Mouse (Mus musculus): ENCODE data around the gene Cabp4. TPM values are rescaled to one million over a fixed set of nuclear protein-coding genes. Genes with fewer than 3 reads are reported as not detected.

The Cabp4 gene
- polyA plus RNA-seq, 1 experiment from 2014 or later: 0.31 TPM

- ATAC-seq (ENCODE audit: low read depth): peak; percentile 94
- Histone ChIP-seq H3K9ac (replicated peaks; ENCODE audit: low read depth, low read length) (peak overlapping the region; percentile 76), H3K36me3 (ENCODE audit: control insufficient read depth, insufficient read depth, low read length) (no peaks in the 10 kb centered on the region), H3K27ac (ENCODE audit: low read depth, low read length) (peak overlapping the region; percentile 93), H3K27me3 (ENCODE audit: control insufficient read depth, insufficient read depth, low read length) (no peaks in the 10 kb centered on the region), H3K4me2 (ENCODE audit: low read depth, low read length) (peak overlapping the region; percentile 82), H3K4me1 (ENCODE audit: control insufficient read depth, insufficient read depth, low read length) (peaks cover 6% of the 10 kb centered on the region; the same call in 1 of the 2 replicates), H3K9me3 (ENCODE audit: control insufficient read depth, low read length) (no peaks in the 10 kb centered on the region), H3K4me3 (ENCODE audit: low read depth, low read length) (peak overlapping the region; percentile 39)
- WGBS: under 1% methylated on average over 43 of the region's 43 CpGs
Measured at GRCm38 (mm10) chr19:4169378-4169784, 25.5 kb upstream of the Cabp4 start.

GRCm38 (mm10) chr19:4166678-4167476, 23.0 kb upstream of the Cabp4 start:
- H3K36me3 ChIP-seq (ENCODE audit: control insufficient read depth, insufficient read depth, low read length): no peaks in the 10 kb centered on the region
- H3K27me3 ChIP-seq (ENCODE audit: control insufficient read depth, insufficient read depth, low read length): no peaks in the 10 kb centered on the region
- peaks cover 16% of the 10 kb centered on the region for H3K4me1 ChIP-seq (ENCODE audit: control insufficient read depth, insufficient read depth, low read length)
- H3K4me3 ChIP-seq (ENCODE audit: low read depth, low read length): no peak overlapping the region
- H3K9me3 ChIP-seq (ENCODE audit: control insufficient read depth, low read length): no peaks in the 10 kb centered on the region
- no peak for ATAC-seq (ENCODE audit: low read depth)
- WGBS: 80% methylated on average over 9 of the region's 9 CpGs
- H3K27ac ChIP-seq (ENCODE audit: low read depth, low read length): no peak overlapping the region
- no peak overlapping the region for H3K4me2 ChIP-seq (ENCODE audit: low read depth, low read length)
- no peak overlapping the region for H3K9ac ChIP-seq (replicated peaks; ENCODE audit: low read depth, low read length)

GRCm38 (mm10) chr19:4164721-4165120, 20.9 kb upstream of the Cabp4 start:
- H3K27ac ChIP-seq (ENCODE audit: low read depth, low read length): no peak overlapping the region
- peaks cover 10% of the 10 kb centered on the region for H3K4me1 ChIP-seq (ENCODE audit: control insufficient read depth, insufficient read depth, low read length)
- no peaks in the 10 kb centered on the region for H3K27me3 ChIP-seq (ENCODE audit: control insufficient read depth, insufficient read depth, low read length)
- 81% methylated on average over 2 of the region's 2 CpGs for WGBS
- H3K9ac ChIP-seq (replicated peaks; ENCODE audit: low read depth, low read length): no peak overlapping the region
- H3K36me3 ChIP-seq (ENCODE audit: control insufficient read depth, insufficient read depth, low read length): peaks cover 8% of the 10 kb centered on the region; the same call in 1 of the 2 replicates
- no peak for ATAC-seq (ENCODE audit: low read depth)
- no peak overlapping the region for H3K4me2 ChIP-seq (ENCODE audit: low read depth, low read length)
- no peak overlapping the region for H3K4me3 ChIP-seq (ENCODE audit: low read depth, low read length)
- H3K9me3 ChIP-seq (ENCODE audit: control insufficient read depth, low read length): no peaks in the 10 kb centered on the region

GRCm38 (mm10) chr19:4164100-4164499, 20.3 kb upstream of the Cabp4 start:
- Histone ChIP-seq H3K27ac (ENCODE audit: low read depth, low read length) (no peak overlapping the region), H3K27me3 (ENCODE audit: control insufficient read depth, insufficient read depth, low read length) (no peaks in the 10 kb centered on the region), H3K9me3 (ENCODE audit: control insufficient read depth, low read length) (no peaks in the 10 kb centered on the region), H3K36me3 (ENCODE audit: control insufficient read depth, insufficient read depth, low read length) (peaks cover 12% of the 10 kb centered on the region), H3K4me2 (ENCODE audit: low read depth, low read length) (no peak overlapping the region), H3K9ac (replicated peaks; ENCODE audit: low read depth, low read length) (no peak overlapping the region), H3K4me3 (ENCODE audit: low read depth, low read length) (no peak overlapping the region), H3K4me1 (ENCODE audit: control insufficient read depth, insufficient read depth, low read length) (peaks cover 10% of the 10 kb centered on the region)
- ATAC-seq (ENCODE audit: low read depth): no peak
- WGBS: 83% methylated on average over 3 of the region's 3 CpGs

GRCm38 (mm10) chr19:4163543-4163887, 19.7 kb upstream of the Cabp4 start:
- peak overlapping the region; percentile 90 for H3K27ac ChIP-seq (ENCODE audit: low read depth, low read length)
- 35% methylated on average over 4 of the region's 4 CpGs for WGBS
- peak; percentile 8; the same call in 1 of the 2 replicates for ATAC-seq (ENCODE audit: low read depth)
- peak overlapping the region; percentile 63 for H3K4me2 ChIP-seq (ENCODE audit: low read depth, low read length)
- H3K4me1 ChIP-seq (ENCODE audit: control insufficient read depth, insufficient read depth, low read length): peaks cover 10% of the 10 kb centered on the region
- H3K4me3 ChIP-seq (ENCODE audit: low read depth, low read length): peak overlapping the region; percentile 56
- no peaks in the 10 kb centered on the region for H3K27me3 ChIP-seq (ENCODE audit: control insufficient read depth, insufficient read depth, low read length)
- peaks cover 18% of the 10 kb centered on the region for H3K36me3 ChIP-seq (ENCODE audit: control insufficient read depth, insufficient read depth, low read length)
- peak overlapping the region; percentile 54; the same call in 1 of the 2 replicates for H3K9ac ChIP-seq (replicated peaks; ENCODE audit: low read depth, low read length)
- H3K9me3 ChIP-seq (ENCODE audit: control insufficient read depth, low read length): no peaks in the 10 kb centered on the region

- Histone ChIP-seq H3K4me3 (ENCODE audit: low read depth, low read length) (peak within 1 kb of the TSS; percentile 56), H3K27ac (ENCODE audit: low read depth, low read length) (peak within 1 kb of the TSS; percentile 90), H3K4me2 (ENCODE audit: low read depth, low read length) (peak within 1 kb of the TSS; percentile 63), H3K27me3 (ENCODE audit: control insufficient read depth, insufficient read depth, low read length) (no peaks in the 10 kb centered on the region), H3K36me3 (ENCODE audit: control insufficient read depth, insufficient read depth, low read length) (peaks cover 24% of the 10 kb centered on the region), H3K4me1 (ENCODE audit: control insufficient read depth, insufficient read depth, low read length) (peaks cover 10% of the 10 kb centered on the region), H3K9me3 (ENCODE audit: control insufficient read depth, low read length) (no peaks in the 10 kb centered on the region), H3K9ac (replicated peaks; ENCODE audit: low read depth, low read length) (peak within 1 kb of the TSS; percentile 54)
- peak; percentile 87 for ATAC-seq (ENCODE audit: low read depth)
- WGBS: 7% methylated on average over 41 of the region's 42 CpGs
Measured at GRCm38 (mm10) chr19:4162646-4163542, 19.1 kb upstream of the Cabp4 start, which contains the start of gene Rps6kb2. Gene Rps6kb2 (minus strand): TSS chr19:4163354.

GRCm38 (mm10) chr19:4159049-4159448, 15.2 kb upstream of the Cabp4 start:
- H3K27ac ChIP-seq (ENCODE audit: low read depth, low read length): no peak overlapping the region
- H3K27me3 ChIP-seq (ENCODE audit: control insufficient read depth, insufficient read depth, low read length): no peaks in the 10 kb centered on the region
- no peak for ATAC-seq (ENCODE audit: low read depth)
- H3K9ac ChIP-seq (replicated peaks; ENCODE audit: low read depth, low read length): no peak overlapping the region
- H3K4me1 ChIP-seq (ENCODE audit: control insufficient read depth, insufficient read depth, low read length): peaks cover 10% of the 10 kb centered on the region
- H3K9me3 ChIP-seq (ENCODE audit: control insufficient read depth, low read length): no peaks in the 10 kb centered on the region
- peaks cover 45% of the 10 kb centered on the region for H3K36me3 ChIP-seq (ENCODE audit: control insufficient read depth, insufficient read depth, low read length)
- H3K4me3 ChIP-seq (ENCODE audit: low read depth, low read length): no peak overlapping the region
- WGBS: 94% methylated on average over 8 of the region's 8 CpGs
- H3K4me2 ChIP-seq (ENCODE audit: low read depth, low read length): no peak overlapping the region

- Histone ChIP-seq H3K4me1 (ENCODE audit: control insufficient read depth, insufficient read depth, low read length) (no peaks in the 10 kb centered on the region), H3K27me3 (ENCODE audit: control insufficient read depth, insufficient read depth, low read length) (no peaks in the 10 kb centered on the region), H3K4me3 (ENCODE audit: low read depth, low read length) (no peak overlapping the region), H3K9me3 (ENCODE audit: control insufficient read depth, low read length) (no peaks in the 10 kb centered on the region), H3K36me3 (ENCODE audit: control insufficient read depth, insufficient read depth, low read length) (peaks cover 45% of the 10 kb centered on the region), H3K27ac (ENCODE audit: low read depth, low read length) (no peak overlapping the region), H3K9ac (replicated peaks; ENCODE audit: low read depth, low read length) (no peak overlapping the region), H3K4me2 (ENCODE audit: low read depth, low read length) (no peak overlapping the region)
- WGBS: 91% methylated on average over 12 of the region's 12 CpGs
- no peak for ATAC-seq (ENCODE audit: low read depth)
Measured at GRCm38 (mm10) chr19:4156771-4157170, 12.9 kb upstream of the Cabp4 start.

Measured in neural tube, embryonic 14.5 days (tissue).